Mouse (Mus musculus) urinary bladder, adult 2 months (tissue): ENCODE measurements around the gene Hsd17b2. TPM values are rescaled to one million over a fixed set of nuclear protein-coding genes. Genes with fewer than 3 reads are reported as not detected.

ENCODE experiments used
- DNase-seq: peaks from one replicate; pipeline ENCODE4 v3.0.0; 2022; ENCODE audit warnings: low spot score
- polyA plus RNA-seq: library from polyadenylated mRNA; depleted of rRNA; stranded (reverse); fragments of >200 nt; gene quantifications from 2 replicates; pipeline ENCODE4 v1.2.3, GENCODE M21; 2012; rRNA removed

Hsd17b2 gene
- polyA plus RNA-seq, 1 experiment: 41.2 TPM

- no peak for DNase-seq
These were observed 70.9 kb downstream of the Hsd17b2 start for GRCm38 (mm10) chr8:117772597-117772996.

DNA sequence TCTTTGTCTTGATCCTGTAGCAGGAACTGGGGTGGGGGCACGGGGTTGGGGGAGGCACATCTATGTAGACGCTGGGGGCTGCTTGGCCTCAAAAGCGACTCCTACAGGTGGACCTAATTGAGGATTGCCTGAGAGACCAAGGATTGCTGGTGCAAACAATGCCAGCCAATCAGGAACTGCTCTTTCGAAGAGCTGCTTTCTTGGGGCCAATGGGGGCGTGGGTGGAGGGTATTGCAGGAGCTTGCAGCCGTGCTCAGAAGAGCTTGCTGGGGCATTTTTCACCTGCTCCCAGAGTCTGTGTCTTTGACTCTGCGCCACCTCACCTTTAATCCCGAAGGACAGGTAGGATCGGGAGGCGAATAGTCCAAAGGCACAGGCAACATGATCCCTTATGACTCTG is 73.9 kb downstream of the Hsd17b2 start:
- no peak for DNase-seq

- no peak for DNase-seq
These were observed 74.4 kb downstream of the Hsd17b2 start for GRCm38 (mm10) chr8:117776075-117776474.

DNA sequence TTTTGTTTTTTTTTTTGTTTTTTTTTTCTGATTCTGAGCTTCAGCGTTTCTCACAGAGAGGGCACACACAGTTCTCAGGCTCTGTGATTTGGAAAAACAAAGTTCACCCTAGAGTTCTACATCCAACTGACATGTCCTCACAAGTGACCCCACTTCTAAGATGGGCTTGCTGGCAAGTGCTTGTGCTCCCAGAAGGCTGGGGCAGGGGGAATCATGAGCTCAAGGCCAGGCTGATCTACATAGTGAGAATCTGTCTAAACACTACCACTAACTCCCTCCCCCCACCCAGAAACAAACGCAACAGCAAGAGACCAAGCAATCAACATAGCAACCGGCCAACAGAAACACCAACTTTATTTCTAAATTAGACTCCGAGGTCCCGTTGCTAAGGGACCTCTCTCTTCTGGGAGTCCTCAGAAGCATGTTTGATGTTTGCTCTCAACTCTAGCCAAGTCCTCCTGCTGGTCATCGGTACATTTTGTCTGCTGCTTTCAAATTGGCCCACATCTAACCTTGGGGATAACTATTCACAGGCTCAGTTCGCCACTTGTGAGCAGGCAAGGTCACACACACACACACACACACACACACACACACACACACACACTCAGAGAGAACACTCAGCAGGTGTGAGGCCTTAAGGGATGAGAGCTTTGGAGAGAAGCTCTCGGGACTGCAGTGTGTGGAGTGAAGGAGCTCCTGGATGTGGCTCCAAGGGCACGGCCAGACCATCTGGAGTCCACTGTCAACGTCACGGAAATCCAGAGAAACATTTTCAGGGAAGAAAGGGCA is 77.0 kb downstream of the Hsd17b2 start:
- DNase-seq: no peak

DNA sequence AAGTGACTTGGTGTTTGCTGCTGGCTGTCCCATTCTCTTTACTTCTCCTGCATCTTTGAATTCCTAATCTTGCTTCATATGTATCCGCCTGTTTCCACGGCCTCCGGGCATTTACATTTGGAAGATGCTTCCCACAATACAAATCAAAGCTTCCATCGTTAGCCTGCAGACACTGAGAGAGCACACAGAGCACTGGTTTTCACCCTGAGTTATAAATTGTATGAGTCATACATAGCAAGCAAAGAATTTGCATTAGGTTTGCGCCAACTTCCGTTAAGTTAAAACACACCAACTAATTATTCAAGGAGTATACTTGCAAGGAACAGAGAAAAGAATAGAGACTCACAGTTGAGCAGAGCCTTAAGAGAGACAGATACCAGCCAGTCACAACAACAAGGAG is 77.6 kb downstream of the Hsd17b2 start:
- DNase-seq: no peak

GRCm38 (mm10) chr8:117781375-117782129 is 79.8 kb downstream of the Hsd17b2 start:
- DNase-seq: no peak

GRCm38 (mm10) chr8:117783021-117783420 is 81.3 kb downstream of the Hsd17b2 start:
- DNase-seq: no peak

- no peak for DNase-seq
These were observed 84.7 kb downstream of the Hsd17b2 start for GRCm38 (mm10) chr8:117786428-117786827.

- DNase-seq: no peak
These were observed 91.0 kb downstream of the Hsd17b2 start for GRCm38 (mm10) chr8:117792616-117793144.

DNA sequence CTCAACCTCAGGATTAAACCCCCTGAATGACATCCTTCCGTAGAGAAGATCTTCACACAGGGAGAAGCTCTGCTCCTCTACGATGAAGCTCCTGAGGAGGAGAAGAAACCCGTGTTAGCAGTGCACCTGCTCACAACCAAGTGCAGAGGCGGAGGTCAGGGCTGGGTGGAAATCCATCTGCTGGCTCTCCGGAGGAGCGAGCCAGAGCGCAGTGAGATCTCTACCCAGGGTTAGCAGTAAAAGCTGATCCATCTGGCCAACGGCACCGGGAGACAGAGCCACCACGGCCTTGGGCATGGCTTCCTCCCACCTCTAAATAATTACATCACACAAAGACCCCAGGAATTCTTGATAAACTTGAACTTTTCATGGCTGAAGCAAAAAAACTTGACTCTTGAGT is 92.9 kb downstream of the Hsd17b2 start:
- DNase-seq: no peak

DNA sequence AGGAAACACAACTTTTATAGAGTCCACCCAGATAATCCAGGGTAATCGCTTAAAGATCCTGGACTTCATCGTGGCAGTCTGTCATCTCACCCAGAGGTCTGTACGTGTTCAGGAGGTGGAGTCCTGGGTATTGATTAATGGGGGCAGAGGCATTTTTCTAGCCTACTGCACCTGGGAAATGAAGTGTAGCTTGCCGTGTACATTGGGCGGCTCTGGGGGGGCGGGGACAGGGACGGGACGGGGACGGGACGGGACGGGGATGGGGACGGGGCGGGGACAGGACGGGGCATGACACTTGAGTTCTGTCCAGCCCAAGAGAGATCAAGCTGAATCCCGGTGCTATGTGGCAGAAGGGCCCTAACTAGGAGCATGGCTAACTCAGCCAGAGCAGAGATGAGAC is 94.8 kb downstream of the Hsd17b2 start:
- DNase-seq: no peak

- DNase-seq: no peak
These were observed 96.4 kb downstream of the Hsd17b2 start for GRCm38 (mm10) chr8:117798066-117798465.

- DNase-seq: peak; percentile 85
These were observed 100.0 kb downstream of the Hsd17b2 start, which contains the start of gene Mphosph6 for GRCm38 (mm10) chr8:117801443-117802298. Mphosph6 (minus strand) TSS chr8:117801943.

- DNase-seq: no peak
These were observed 100.6 kb downstream of the Hsd17b2 start for GRCm38 (mm10) chr8:117802299-117802689.

GRCm38 (mm10) chr8:117805419-117805818 is 103.7 kb downstream of the Hsd17b2 start:
- no peak for DNase-seq

Other genes starting within 250 kb of the Hsd17b2 start
- 7.2 and 9.6 TPM in 2 replicates for gene Plcg2, start 203.6 kb upstream of the Hsd17b2 start, polyA plus RNA-seq
- gene Sdr42e1, start 28.2 kb upstream of the Hsd17b2 start, polyA plus RNA-seq: 58.3 and 71.6 TPM in 2 replicates
- gene Mphosph6, start 100.0 kb downstream of the Hsd17b2 start, polyA plus RNA-seq: 22.3 and 23.6 TPM in 2 replicates